Mouse (Mus musculus) ES-Bruce4 (cell line): ENCODE data around the gene Olfr718-ps1.

ENCODE experiments used
- CTCF ChIP-seq: IDR thresholded peaks from one replicate; pipeline ENCODE4 v1.8.1; 2011; ENCODE audit warnings: low read depth, low read length
- POLR2A ChIP-seq: IDR thresholded peaks from one replicate; pipeline ENCODE4 v1.8.1; 2011; ENCODE audit warnings: low read length; ENCODE audit not compliant: insufficient read depth

GRCm38 (mm10) chr5:143126089-143126488 is 21.3 kb downstream of the Olfr718-ps1 start:
- no peak for TF ChIP-seq CTCF
- TF ChIP-seq POLR2A = no peak
